Mouse (Mus musculus) cerebellum, adult (tissue): ENCODE data around the gene Helq.

ENCODE experiments used
- ATAC-seq: cut with Nextera tagmentation; 2 replicates; pipeline ENCODE4 v1.9.2; 2017; ENCODE audit warnings: mild to moderate bottlenecking, moderate library complexity, mixed read lengths; ENCODE audit not compliant: insufficient number of reproducible peaks, low FRiP score, low TSS enrichment

The Helq gene

DNA sequence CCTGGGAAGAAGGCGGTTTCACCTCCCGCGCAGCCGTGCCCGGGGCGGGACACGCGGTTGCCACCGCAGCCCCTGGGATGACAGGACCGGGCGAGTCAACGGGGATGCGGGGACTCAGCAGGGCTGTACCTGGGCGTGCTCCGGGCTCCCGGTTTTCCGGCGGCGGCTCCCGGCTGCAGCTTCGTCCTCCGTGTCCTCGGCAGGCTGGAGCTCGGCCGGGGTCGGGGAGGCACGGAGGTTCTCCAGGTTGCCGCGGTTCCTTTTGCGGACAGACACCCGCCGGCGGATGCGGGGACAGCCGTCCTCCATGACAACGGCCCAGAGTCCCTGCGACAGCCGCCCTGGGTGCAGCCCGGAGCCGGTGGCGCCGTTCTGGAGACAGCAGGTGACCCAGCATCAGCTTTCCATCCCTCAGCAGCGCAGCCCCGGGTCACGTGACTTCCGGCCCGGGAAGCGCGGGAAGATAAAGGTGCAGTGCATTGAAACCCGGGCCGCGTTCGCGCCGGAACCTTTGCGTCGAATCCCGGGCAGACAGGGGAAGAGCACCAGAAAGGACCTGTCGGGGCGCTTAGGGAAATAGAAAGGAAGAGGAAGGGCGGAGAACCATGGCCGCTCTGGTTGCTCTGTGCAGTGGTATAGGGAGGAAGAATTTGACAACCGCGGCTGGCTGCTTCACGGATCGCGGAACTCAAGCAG, at the start of gene Helq, which contains the start of gene Mrps18c:
Helq (minus strand) TSS at position 434 of the 696 bp plus-strand sequence.
Mrps18c (plus strand) TSS at position 463 of the 696 bp plus-strand sequence.
- peak; percentile 94 for ATAC-seq

DNA sequence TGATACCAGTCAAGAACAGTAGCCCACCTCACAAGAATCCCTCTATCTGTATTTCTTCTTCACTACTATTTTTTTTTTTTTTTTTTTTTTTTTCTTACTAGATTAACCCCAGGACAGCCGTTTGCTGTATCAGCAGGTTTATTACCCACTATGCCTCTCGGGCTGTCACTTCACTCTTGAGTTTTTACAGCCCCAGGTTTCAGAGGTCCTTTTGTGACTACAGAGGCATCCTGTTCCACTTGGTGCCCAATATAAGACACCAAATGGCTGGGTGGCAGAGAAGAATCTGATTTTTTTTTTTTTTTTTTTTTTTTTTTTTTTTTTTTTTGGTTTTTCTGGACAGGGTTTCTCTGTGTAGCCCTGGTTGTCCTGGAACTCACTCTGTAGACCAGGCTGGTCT, 48.7 kb upstream of the Helq start:
- ATAC-seq, result no peak

DNA sequence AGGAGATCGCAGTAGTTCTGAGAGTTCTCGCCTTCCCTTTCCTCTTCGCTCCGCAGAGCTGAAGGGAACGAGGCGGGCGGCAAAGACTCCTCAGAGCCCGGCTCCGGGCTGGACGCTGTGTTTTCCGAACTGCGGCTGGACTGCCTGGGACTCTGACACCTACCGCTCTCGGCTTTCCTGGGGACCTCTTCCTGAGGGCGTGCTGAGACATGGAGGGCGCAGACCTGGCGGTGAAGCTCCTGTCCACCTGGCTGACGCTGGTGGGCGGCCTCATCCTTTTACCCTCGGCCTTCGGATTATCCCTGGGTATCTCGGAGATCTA, 48.2 kb upstream of the Helq start:
- ATAC-seq, result no peak

DNA sequence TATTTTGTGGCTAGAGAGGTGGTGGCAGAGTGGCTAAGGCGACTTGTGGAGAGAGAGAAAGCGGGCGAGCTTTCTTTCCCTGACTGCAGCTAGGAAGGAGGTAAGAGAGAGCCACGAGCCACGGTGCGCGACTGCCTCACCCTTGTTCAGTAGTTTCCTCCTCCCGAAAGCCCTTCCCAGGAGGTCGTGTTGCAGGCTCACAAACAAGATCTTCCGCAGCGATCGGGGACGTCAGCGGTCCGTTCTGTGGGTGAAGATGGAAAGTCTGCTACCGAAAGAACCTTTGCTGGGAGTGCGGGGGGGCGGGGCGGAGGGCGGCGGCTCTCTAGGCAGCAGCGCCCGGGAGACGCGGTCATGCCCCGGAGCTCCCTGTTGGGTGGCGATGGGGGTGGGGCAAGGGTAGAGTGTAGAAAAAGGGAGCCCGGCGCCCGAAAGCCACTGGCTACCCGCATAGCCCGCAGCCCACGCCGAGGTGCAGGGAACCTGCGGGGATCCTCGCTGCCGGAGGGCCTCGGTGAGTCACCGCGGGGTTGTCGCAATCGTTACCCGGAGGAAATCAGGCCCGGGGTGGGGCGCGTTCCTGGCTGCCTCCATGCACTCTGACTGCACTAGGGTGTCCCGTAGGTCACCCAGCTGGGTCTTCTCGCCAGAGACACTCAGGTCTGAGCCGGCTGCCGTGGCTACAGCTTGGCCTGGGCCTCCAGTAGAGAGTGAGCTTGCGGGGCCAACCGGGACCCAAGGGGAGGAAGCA, 47.6 kb upstream of the Helq start:
- peak; percentile 59 for ATAC-seq

DNA sequence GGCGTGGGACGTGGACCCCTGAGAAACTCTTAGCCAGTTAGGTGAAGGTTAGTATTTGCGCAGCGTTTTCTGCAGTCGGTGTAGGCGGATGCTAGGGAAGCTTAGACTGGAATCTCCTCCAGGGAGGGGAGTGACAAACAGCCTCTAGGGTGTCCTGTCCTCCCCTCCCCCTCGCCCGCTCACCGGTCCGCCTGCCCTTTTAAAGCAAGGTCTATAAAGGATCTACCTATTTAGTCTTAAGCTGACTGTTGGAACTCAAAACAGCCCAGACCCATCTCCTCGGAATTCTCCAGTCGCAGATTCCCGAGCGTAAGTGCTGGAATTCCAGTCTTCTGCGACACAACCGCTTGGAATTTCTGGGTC, 47.1 kb upstream of the Helq start, which contains the start of gene Gpat3:
Gpat3 (plus strand) TSS at position 229 of the 363 bp plus-strand sequence.
- ATAC-seq, result peak; percentile 66

DNA sequence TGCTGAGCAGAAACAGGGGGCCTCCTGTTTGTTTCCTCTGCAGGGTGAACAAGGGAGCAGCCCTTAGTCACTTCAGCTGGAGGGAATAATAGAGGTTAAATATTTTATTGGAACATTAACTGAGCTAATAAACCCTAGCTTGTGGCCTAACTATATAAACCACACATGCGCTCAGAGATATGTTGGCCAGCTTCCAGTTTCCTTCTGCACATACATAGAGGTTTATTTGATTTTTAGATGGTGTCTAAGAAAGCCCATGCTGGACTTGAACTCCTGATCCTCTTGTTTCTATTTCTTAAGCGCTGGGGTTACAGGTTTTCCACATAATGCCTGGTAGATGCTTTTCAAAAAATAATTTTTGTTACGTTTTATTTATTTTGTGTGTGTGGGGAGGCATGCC, 46.1 kb upstream of the Helq start:
- ATAC-seq, result no peak

DNA sequence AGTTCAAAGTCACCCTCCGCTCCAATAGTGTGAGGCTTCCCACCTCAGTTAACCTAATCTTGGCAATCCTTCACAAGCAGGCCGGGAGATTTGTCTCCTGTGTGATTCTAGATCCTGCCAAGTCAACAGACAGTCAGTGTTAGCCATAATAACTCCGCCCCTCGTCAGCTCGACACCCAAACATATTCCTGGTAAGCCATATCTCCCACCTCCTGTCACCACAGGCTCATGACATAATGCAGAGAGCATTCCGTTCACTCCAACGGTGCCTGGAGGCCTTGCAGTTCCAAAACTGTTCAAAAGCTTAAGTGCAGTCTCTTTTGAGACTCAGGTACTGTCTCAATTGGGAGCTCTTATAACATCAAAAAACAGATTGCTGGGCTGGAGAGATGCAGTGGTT, 39.5 kb upstream of the Helq start:
- no peak for ATAC-seq

DNA sequence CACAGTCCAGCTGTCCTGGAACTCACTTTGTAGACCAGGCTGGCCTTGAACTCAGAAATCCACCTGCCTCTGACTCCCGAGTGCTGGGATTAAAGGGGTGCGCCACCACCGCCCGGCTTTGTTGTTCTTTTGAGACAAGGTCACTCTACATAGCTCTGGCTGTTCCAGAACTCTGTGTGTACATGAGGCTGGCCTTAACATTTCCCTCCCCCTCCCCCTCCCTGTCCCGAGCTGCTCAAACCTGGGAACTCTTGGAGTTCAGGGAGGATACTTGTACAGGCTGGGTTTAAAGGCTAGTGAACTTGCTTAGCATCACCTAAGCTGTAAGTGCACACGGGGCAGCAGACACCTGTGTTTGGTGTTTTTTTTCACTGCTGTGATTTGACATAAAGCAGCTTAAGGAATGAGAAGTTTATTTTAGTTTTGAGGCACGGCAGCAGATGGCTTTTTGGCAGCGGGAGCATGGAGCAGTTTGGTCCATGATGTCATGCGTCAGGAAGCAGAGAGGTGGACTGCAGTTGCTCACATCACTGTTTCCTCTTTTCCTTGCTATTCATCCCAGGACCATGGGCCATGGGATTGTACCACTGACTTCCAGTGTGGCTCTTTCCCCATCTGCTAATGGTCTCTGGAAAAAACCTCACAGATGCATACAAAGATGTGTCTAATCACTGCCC, 37.6 kb upstream of the Helq start:
- ATAC-seq, result no peak

DNA sequence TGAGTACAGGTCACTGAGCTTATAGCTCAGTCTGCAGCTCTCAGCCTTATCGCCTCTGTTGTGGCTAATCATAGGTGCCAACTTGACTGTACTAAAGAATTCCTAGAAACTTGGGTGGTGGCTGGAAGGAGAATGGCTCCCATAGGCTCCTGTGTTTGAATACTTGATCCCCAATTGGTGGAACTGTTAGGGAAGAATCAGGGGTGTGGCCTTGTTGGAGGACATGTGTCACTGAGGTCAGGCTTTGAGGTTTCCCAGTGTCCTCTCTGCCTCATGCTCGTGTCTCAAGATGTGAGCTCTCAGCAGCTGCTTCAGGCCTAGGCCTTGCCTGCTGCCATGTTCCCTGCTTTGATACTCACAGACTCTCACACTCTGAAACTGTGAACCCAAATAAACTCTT, 35.4 kb upstream of the Helq start:
- no peak for ATAC-seq

DNA sequence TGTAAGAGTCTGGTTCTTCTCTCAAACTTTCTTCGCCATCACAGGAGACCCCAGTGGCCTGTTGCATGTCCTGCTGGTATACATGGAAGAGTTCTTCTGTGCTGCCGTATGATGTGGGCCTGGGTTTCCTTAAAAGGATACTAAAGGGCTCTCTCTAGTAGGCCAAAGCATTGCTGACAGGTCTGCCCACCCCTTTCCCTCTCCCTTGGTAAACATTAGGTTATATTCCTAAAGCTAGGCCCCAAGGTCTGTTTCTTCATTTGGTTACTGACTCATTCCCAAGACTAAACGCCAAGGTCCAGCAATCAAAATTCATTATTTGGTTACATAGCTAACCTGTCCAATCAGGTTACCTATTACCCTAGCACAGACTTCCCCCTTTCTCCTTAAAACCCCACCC, 34.3 kb upstream of the Helq start:
- no peak for ATAC-seq

DNA sequence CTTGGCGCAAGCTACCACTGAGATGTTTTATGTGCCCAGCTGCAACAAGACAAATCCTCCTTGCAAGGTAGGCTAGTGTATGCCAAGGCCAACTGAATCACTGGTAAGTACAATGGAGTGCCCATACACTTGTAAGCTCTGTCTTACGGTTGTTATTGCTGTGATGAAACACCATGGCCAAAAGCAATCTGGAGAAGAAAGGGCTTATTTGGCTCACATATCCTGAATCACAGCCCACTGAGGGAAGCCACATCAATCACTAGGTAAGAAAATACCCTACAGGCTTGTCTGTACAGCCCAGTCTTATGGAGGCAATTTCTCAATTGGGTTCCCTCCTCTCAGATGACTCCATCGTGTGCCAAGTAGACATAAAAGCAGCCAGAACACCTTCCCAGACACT, 30.3 kb upstream of the Helq start:
- no peak for ATAC-seq

DNA sequence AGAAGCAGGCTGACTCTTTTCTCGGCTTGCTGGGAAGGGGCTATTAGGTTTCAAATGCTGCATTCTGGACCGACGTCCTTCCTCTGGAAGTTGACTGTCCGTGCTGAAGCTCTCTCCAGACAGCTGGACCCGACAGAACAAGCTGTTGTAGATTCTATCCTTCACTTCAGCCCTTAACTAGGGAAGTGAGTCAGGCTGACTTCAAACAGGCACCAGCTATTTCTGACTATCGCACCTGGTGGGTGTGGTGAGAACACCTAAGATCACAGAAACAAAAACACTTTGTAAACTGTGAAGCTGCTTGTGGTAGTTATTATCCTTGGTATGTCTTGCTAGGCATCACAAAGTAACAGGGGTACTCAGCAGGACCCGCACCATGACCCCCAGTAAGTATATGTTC, 28.1 kb upstream of the Helq start:
- no peak for ATAC-seq

DNA sequence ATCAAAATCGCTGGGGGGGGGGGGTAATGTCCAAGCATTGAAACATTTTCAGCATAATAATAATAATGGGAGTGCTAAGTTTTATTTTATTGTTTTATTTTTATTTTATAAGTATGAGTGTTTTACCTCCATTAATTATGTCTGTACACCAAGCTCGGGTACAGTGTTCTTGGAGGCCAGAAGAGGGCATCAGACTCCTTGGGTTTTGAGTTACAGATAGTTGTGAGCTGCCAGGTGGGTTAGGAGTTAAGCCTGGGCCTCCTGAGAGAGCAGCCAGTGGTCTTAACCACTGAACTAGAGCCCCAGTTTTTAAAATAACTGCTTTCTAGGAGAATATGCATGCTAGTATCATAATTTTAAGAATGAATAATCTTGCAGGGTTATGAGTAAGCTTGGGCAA, 27.6 kb upstream of the Helq start:
- no peak for ATAC-seq

DNA sequence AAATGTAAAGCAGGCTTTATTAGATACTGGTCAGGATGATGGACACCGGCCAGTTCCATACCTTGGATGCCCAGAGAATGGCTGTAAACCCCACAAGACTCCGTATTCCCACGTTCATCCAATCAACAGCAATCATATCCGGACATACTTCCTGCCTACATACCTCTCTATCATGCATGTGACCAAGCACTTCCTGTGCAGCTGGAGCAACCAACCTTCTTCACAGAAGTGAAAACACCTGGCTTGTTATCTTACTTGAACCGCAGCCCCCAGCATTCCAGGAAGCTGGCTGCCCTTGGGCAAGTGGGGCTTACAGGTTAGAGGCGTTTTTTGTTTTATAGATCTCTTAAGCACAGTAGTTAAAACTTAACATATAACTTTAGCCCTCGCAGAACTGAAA, 24.4 kb upstream of the Helq start:
- ATAC-seq, result no peak

DNA sequence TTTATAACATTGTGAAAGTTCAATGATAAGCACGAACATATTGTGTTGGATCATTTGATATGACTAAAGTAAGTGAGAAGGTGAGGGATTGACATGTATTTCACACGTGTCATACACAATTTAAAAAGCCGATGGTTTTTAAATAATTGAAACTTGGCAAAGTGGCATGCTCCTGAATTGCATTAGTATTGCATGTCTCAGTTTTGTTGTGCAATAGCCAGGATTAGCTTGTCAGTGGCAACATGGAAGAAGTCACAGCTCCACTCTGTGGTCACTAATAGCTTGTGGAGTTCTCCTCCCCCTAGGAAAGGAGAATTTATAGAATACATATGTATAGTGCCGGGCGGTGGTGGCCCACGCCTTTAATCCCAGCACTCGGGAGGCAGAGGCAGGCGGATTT, 23.0 kb upstream of the Helq start:
- no peak for ATAC-seq

DNA sequence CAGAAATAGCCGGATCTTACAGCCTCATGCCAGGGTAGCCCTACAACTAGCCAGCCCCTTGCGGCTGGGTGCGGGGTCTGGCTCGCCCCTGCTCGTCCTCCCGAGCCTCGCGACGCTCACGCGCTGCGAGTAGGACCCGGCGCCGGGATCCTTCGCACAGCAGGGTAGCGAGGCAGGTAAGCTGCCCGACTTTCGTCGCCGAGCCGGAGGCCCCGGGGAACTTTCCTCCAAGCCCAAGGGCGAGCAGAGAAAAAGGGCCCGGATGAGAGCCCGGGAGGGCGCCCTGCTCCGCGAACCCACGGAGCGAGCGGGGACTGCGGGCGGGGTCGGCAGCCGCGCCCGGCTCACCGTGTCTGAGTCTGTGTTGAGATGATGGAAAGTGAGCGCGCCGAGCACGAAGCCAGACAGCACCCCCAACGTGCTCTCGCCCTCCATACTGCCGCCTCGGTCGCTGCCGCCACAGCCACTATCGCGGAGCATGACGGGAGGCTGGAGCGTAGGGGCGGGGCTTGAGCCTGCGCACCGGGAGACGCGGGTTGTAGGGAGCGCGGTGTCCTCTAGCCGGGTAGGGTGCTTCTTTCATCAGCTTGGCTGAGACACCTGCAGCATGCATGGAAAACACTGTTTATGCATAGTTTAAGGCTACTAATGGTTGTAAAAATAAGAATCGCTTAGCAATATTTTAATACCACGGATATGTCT, 22.2 kb upstream of the Helq start, which contains the start of gene Abraxas1:
Abraxas1 (minus strand) TSS at position 483 of the 702 bp plus-strand sequence.
- peak; percentile 99 for ATAC-seq

DNA sequence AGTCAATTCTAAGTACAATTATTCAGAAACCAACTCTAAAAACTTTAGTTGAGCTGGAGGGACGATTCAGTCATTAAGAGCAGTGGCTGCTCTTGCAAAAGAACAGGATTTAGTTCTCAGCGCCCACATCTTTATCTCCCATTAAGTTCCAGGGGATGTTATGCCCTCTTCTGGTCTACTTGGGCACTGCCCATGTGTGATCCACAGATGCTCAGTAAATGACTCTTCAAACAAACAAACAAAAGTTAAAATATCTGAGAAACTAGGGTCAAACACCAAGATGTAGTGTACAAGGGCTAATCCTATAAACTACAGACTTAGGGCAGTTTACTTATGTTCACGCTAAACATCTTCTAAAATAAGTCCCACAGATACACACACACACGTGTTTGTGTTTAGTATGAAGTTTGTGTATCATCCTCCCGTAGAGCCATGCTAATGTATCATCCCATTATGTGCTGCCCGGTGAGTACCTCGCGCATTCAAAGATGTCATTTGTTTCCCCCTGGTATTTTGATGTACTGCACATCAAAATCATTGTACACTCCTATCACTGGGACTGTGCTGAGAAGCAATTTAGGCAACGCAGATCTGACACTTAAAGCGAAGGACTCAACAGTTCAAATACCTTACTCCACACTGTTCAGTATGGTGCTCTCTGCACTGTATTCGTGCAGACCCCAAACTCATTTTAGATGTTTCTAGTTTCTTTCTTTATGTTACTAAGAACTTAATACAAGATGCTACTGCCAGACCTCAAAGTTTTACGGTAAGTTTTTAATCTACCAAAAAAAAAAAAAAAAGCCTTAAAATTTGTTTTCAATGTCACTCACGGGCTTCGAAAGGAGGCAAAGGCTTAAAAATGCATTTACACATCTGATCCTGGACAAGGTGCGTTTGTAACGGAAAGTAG, 21.4 kb upstream of the Helq start:
- ATAC-seq, result no peak

DNA sequence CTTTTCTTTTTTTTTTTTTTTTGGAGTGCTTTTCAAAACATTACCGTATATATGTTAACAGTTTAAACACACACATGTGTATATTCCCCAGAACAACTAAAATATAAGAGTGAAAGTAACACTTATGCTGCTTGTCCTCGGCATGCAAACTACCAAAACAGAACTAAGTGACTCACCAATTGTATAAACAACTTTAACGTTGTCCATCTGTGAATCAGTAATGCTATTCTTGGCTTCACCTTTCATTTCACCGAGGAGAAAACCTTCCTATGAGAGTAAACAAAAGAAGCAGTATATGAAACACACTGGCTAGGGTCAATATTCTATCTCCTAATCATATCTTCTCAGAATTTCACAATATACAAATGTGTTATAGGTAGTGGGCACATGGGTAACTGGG, 19.9 kb upstream of the Helq start:
- no peak for ATAC-seq

DNA sequence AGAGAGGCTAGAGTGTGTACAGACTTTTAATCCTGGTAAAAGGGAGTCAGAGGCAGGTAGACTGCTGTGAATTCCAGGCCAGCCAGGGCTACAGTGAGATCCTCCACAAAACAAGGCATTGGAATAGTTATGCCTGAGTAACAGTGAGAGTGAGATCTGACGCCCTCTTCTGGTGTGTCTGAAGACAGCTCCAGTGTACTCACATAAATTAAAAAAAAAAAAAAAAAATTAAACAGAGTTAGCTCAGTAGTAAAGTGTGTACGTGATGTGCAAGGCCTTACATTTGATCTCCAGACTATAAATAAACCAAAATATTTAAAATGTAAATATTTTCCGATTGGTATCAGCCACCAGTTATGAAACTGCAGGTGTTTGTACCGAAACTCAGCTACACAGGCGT, 4.3 kb downstream of the Helq start:
- no peak for ATAC-seq

DNA sequence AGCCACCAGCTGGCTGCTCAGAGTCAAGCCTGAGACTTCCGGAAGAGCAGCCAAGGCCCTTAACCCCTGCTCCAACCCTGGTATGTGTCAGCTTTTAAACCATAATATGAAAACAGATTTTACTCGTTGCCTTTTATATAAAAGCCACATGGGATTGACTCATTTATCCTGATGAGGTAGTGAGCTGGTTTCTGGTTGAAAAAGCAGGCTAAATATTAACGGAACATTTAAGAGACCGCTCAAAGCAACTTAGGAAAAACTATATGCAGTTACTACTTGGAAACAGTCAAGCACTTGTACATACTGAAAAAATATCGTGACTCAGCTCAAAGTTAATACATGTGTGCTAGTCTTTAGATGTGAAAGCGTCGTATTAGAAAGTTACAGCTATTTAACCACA, 6.1 kb downstream of the Helq start:
- no peak for ATAC-seq
